Mouse (Mus musculus) embryonic facial prominence, embryonic 10.5 days (tissue): ENCODE measurements at regions not wholly inside any gene's neighbourhood (a gene's known extent, or its start where the extent isn't known, plus 50 kb on each side); places are given as distances from the start of the nearest gene placed in this dataset.

Experiments used
- DNase-seq: peaks from one replicate; pipeline ENCODE4 v3.0.0-alpha.2; 2017; ENCODE audit warnings: low spot score
- H3K27ac ChIP-seq: fragments of 300-500 bp; sonication (generic); replicated peaks from 2 replicates; pipeline ENCODE4 v1.5.1; 2016; ENCODE audit warnings: mild to moderate bottlenecking
- H3K27me3 ChIP-seq: fragments of 300-500 bp; sonication (generic); replicated peaks from 2 replicates; pipeline ENCODE4 v1.6.1; 2016; ENCODE audit warnings: low read depth, mild to moderate bottlenecking; ENCODE audit not compliant: poor library complexity, severe bottlenecking
- H3K36me3 ChIP-seq: fragments of 300-500 bp; sonication (generic); replicated peaks from 2 replicates; pipeline ENCODE4 v1.6.1; 2016; ENCODE audit warnings: mild to moderate bottlenecking, moderate library complexity
- H3K4me1 ChIP-seq: fragments of 300-500 bp; sonication (generic); 2 replicates; pipeline ENCODE4 v1.6.1; 2016
- H3K4me3 ChIP-seq: fragments of 300-500 bp; sonication (generic); 2 replicates; pipeline ENCODE4 v1.5.1; 2016; ENCODE audit warnings: mild to moderate bottlenecking, moderate library complexity
- H3K9me3 ChIP-seq: fragments of 300-500 bp; sonication (generic); 2 replicates; pipeline ENCODE4 v1.6.1; 2016; ENCODE audit warnings: mild to moderate bottlenecking
- WGBS: fragments of 180-500 bp; shearing (Covaris S2); methylation state at CpG from one replicate; pipeline ENCODE4 v1.1.7; 2016; 5-methylcytosine and 5-hydroxymethylcytosine counted together

DNA sequence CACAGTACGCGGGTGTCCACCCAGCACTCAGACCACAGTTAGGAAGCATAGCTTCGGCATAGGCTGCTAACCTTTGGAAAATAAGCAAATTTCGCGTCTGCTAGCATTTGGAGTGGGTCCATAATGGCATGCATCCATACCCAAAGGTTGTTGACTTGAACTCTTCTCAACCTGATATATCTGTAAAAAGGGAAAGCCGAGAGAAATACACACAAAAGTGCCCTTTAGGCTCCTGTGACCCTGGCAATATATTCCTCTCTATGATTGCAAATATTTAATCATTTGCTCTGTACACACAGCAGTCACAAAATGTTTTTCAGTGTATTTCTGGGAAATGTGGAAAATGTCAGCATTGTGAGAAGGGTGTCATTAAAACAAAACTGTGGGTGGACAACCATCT is 347.1 kb downstream of the Tfec start:
- no peaks in the 10 kb centered on the region for H3K27me3 ChIP-seq
- DNase-seq = no peak
- WGBS = 92% methylated on average over 6 of the region's 6 CpGs
- H3K9me3 ChIP-seq = no peaks in the 10 kb centered on the region
- H3K36me3 ChIP-seq = no peaks in the 10 kb centered on the region
- peaks cover 20% of the 10 kb centered on the region for H3K4me1 ChIP-seq
- H3K27ac ChIP-seq = no peak overlapping the region
- no peak overlapping the region for H3K4me3 ChIP-seq

DNA sequence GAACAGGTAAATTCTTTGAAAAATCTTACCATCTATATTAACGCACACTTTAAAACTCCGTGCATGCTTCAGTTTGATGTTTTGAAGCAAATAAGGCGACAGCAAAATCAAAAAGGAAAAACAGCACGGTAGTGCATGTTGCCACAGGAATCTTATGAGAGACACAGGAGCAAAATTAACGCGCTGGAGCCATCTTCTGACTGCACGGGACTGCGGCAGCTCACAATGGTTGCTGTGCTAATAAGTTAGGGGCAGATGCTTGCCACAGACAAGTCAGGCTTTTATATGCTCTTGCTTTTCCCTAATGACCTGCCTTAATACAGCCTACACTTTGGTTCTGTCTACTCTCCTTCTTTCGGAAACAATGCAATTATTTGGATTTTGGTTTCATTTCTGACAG is 347.8 kb downstream of the Tfec start:
- no peaks in the 10 kb centered on the region for H3K27me3 ChIP-seq
- no peaks in the 10 kb centered on the region for H3K36me3 ChIP-seq
- H3K4me1 ChIP-seq = peaks cover 20% of the 10 kb centered on the region
- WGBS = 68% methylated on average over 9 of the region's 9 CpGs
- H3K9me3 ChIP-seq = no peaks in the 10 kb centered on the region
- H3K27ac ChIP-seq = no peak overlapping the region
- no peak overlapping the region for H3K4me3 ChIP-seq
- peak; percentile 25 for DNase-seq

DNA sequence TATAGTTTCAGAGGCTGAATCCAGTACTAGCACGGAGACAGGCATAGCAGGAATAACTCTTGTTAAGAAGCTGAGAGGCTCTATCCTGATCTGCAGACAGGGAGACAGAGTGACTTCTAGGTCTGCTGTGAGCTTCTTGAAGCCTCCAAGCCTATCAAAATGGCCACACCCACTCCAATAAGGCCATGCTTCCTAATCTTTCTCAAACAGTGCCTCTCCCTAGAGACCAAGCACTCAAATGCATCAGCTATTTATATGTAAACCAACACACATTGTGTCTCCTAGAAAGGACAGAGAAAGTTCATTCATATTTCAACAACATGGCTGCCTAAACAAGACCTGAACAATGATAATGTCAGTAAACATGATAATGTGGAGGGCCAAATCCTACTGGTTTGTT is 384.2 kb downstream of the Tfec start:
- Histone ChIP-seq H3K9me3 (0 out of 2 replicates have a peak, but pooled peaks cover 5% of the 10 kb centered on the region), H3K4me3 (no peak overlapping the region), H3K27ac (no peak overlapping the region), H3K27me3 (no peaks in the 10 kb centered on the region), H3K4me1 (no peaks in the 10 kb centered on the region), H3K36me3 (no peaks in the 10 kb centered on the region)
- DNase-seq = no peak
- 45% methylated on average over 1 of the region's 1 CpGs for WGBS

- Histone ChIP-seq H3K36me3 (no peaks in the 10 kb centered on the region), H3K4me1 (no peaks in the 10 kb centered on the region), H3K27me3 (no peaks in the 10 kb centered on the region), H3K4me3 (no peak overlapping the region), H3K9me3 (0 out of 2 replicates have a peak, but pooled peaks cover 5% of the 10 kb centered on the region), H3K27ac (no peak overlapping the region)
- no peak for DNase-seq
Measured at GRCm38 (mm10) chr6:16513541-16513940, 384.7 kb downstream of the Tfec start.

- no peak overlapping the region for H3K4me3 ChIP-seq
- no peaks in the 10 kb centered on the region for H3K27me3 ChIP-seq
- peaks cover 4% of the 10 kb centered on the region; the same call in 1 of the 2 replicates for H3K9me3 ChIP-seq
- no peak for DNase-seq
- WGBS = 82% methylated on average over 4 of the region's 4 CpGs
- H3K27ac ChIP-seq = no peak overlapping the region
- no peaks in the 10 kb centered on the region for H3K36me3 ChIP-seq
- H3K4me1 ChIP-seq = no peaks in the 10 kb centered on the region
Measured at GRCm38 (mm10) chr6:16503836-16504235, 394.4 kb downstream of the Tfec start.

DNA sequence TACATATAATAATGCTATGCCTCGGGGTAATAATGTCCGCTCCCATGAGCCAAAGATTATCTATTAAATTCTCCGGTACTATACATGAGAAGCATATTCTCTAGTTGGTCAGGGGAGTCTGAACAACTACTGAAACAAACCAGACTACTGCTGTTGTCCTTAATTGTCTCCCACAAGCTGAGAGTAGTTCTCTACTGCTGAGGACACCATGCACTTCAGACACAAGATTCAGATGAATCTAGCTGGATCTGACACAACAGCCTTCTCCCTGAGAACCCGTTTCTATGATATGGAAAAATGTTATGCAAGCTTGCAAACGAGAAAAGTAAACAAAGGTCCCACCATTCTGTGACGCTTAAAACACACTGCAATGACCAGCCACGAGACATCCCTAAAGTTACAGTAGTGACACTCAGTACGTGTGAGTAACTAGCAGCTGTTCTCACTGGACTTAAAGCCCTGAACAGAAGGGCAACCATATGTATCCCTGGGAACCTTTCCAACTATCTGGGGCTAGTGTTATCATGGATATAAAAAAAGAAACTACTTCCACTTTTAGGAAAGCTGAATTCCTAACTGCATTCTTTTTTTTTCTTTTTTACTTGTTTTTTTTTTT is 411.1 kb downstream of the Tfec start:
- Histone ChIP-seq H3K4me3 (no peak overlapping the region), H3K27ac (no peak overlapping the region)
- WGBS = 90% methylated on average over 8 of the region's 8 CpGs

DNA sequence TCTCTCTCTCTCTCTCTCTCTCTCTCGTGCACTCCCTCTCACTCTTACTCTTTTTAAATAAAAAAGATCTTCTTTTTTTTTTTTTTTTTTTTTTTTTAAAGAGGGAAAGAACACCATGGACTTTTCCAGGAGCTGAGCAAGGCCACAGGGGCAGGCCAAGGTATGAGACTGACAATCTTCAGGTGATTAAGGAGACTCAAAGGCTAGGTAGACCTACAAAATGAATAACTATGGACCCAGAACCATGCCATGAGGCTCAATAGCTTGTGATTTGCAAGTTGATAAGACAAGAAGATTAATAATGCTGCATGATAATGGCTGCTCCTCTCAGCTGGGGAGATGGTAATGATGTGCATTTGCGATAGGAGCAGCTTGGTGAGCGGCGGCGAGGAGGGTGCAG is 414.9 kb downstream of the Tfec start:
- Histone ChIP-seq H3K27ac (no peak overlapping the region), H3K4me1 (no peaks in the 10 kb centered on the region), H3K36me3 (no peaks in the 10 kb centered on the region), H3K9me3 (no peaks in the 10 kb centered on the region), H3K4me3 (no peak overlapping the region), H3K27me3 (no peaks in the 10 kb centered on the region)
- DNase-seq = no peak
- 76% methylated on average over 5 of the region's 5 CpGs for WGBS

More for the DNA sequence above, 411.1 kb downstream of the Tfec start:
- DNase-seq = no peak
- no peaks in the 10 kb centered on the region for H3K36me3 ChIP-seq
- no peaks in the 10 kb centered on the region for H3K27me3 ChIP-seq
- no peaks in the 10 kb centered on the region for H3K9me3 ChIP-seq
- H3K4me1 ChIP-seq = no peaks in the 10 kb centered on the region

- H3K9me3 ChIP-seq = no peaks in the 10 kb centered on the region
- H3K36me3 ChIP-seq = no peaks in the 10 kb centered on the region
- no peak overlapping the region for H3K27ac ChIP-seq
- no peaks in the 10 kb centered on the region for H3K27me3 ChIP-seq
- H3K4me3 ChIP-seq = no peak overlapping the region
- DNase-seq = no peak
- 67% methylated on average over 3 of the region's 3 CpGs for WGBS
- no peaks in the 10 kb centered on the region for H3K4me1 ChIP-seq
Measured at GRCm38 (mm10) chr6:16468693-16469375, 429.4 kb downstream of the Tfec start.

- no peak overlapping the region for H3K27ac ChIP-seq
- no peaks in the 10 kb centered on the region for H3K4me1 ChIP-seq
- no peaks in the 10 kb centered on the region for H3K27me3 ChIP-seq
- no peaks in the 10 kb centered on the region for H3K36me3 ChIP-seq
- H3K9me3 ChIP-seq = no peaks in the 10 kb centered on the region
- DNase-seq = no peak
- 65% methylated on average over 3 of the region's 3 CpGs for WGBS
- H3K4me3 ChIP-seq = no peak overlapping the region
Measured at GRCm38 (mm10) chr6:16458279-16458678, 440.0 kb downstream of the Tfec start.
